Mouse (Mus musculus) hindbrain, embryonic 10.5 days (tissue): ENCODE results near the gene Sipa1l1. TPM values are rescaled to one million over a fixed set of nuclear protein-coding genes. Genes with fewer than 3 reads are reported as not detected.

Source experiments
- DNase-seq: peaks from one replicate; pipeline ENCODE4 v3.0.0-alpha.2; 2017; ENCODE audit warnings: low spot score
- H3K27ac ChIP-seq: fragments of 300-500 bp; sonication (generic); 2 replicates; pipeline ENCODE4 v1.5.1; 2016; ENCODE audit warnings: mild to moderate bottlenecking, moderate library complexity
- H3K27me3 ChIP-seq: fragments of 300-500 bp; sonication (generic); 2 replicates; pipeline ENCODE4 v1.6.1; 2016; ENCODE audit warnings: mild to moderate bottlenecking; ENCODE audit not compliant: poor library complexity, insufficient read depth, severe bottlenecking
- H3K36me3 ChIP-seq: fragments of 300-500 bp; sonication (generic); 2 replicates; pipeline ENCODE4 v1.6.1; 2016; ENCODE audit warnings: mild to moderate bottlenecking, moderate library complexity
- H3K4me1 ChIP-seq: fragments of 300-500 bp; sonication (generic); replicated peaks from 2 replicates; pipeline ENCODE4 v1.6.1; 2016; ENCODE audit warnings: mild to moderate bottlenecking
- H3K4me3 ChIP-seq: fragments of 300-500 bp; sonication (generic); 2 replicates; pipeline ENCODE4 v1.5.1; 2016; ENCODE audit warnings: mild to moderate bottlenecking, moderate library complexity
- H3K9me3 ChIP-seq: fragments of 300-500 bp; sonication (generic); 2 replicates; pipeline ENCODE4 v1.6.1; 2016; ENCODE audit warnings: mild to moderate bottlenecking, moderate library complexity
- WGBS: fragments of 180-500 bp; shearing (Covaris S2); methylation state at CpG from one replicate; pipeline ENCODE4 v1.1.7; 2016; 5-methylcytosine and 5-hydroxymethylcytosine counted together
- polyA plus RNA-seq: library from polyadenylated mRNA; unstranded; fragments of >200 nt; fragmentation: Nextera tagmentation; extraction: Ambion mirVana; gene quantifications from 2 replicates; pipeline ENCODE4 v1.2.1, GENCODE M21; 2016

Gene Sipa1l1
- polyA plus RNA-seq, 1 experiment from 2014 or later: 26.0 TPM

- 96% methylated on average over 8 of the region's 8 CpGs for WGBS
- H3K9me3 ChIP-seq: no peaks in the 10 kb centered on the region
Observed at GRCm38 (mm10) chr12:82341181-82341580, 172.1 kb downstream of the Sipa1l1 start.

GRCm38 (mm10) chr12:82341696-82342095 lies 172.6 kb downstream of the Sipa1l1 start:
- peaks cover 12% of the 10 kb centered on the region for H3K4me1 ChIP-seq
- no peak overlapping the region for H3K4me3 ChIP-seq
- H3K9me3 ChIP-seq: no peaks in the 10 kb centered on the region
- 96% methylated on average over 9 of the region's 9 CpGs for WGBS
- peaks cover 25% of the 10 kb centered on the region for H3K36me3 ChIP-seq
- DNase-seq: no peak
- H3K27ac ChIP-seq: no peak overlapping the region
- H3K27me3 ChIP-seq: no peaks in the 10 kb centered on the region

More at GRCm38 (mm10) chr12:82341181-82341580, 172.1 kb downstream of the Sipa1l1 start:
- peaks cover 25% of the 10 kb centered on the region for H3K36me3 ChIP-seq
- no peak overlapping the region for H3K27ac ChIP-seq
- DNase-seq: no peak
- H3K4me1 ChIP-seq: peaks cover 12% of the 10 kb centered on the region
- no peaks in the 10 kb centered on the region for H3K27me3 ChIP-seq
- H3K4me3 ChIP-seq: no peak overlapping the region

- no peak for DNase-seq
- WGBS: 96% methylated on average over 11 of the region's 11 CpGs
- Histone ChIP-seq H3K27ac (no peak overlapping the region), H3K9me3 (no peaks in the 10 kb centered on the region), H3K4me1 (peaks cover 9% of the 10 kb centered on the region), H3K36me3 (no peaks in the 10 kb centered on the region), H3K4me3 (no peak overlapping the region), H3K27me3 (no peaks in the 10 kb centered on the region)
Observed at GRCm38 (mm10) chr12:82350082-82350481, 181.0 kb downstream of the Sipa1l1 start.

GRCm38 (mm10) chr12:82350891-82351290 lies 181.8 kb downstream of the Sipa1l1 start:
- no peak overlapping the region for H3K27ac ChIP-seq
- no peaks in the 10 kb centered on the region for H3K36me3 ChIP-seq
- WGBS: 82% methylated on average over 6 of the region's 6 CpGs
- H3K9me3 ChIP-seq: no peaks in the 10 kb centered on the region
- H3K27me3 ChIP-seq: no peaks in the 10 kb centered on the region
- no peak for DNase-seq
- H3K4me3 ChIP-seq: no peak overlapping the region
- H3K4me1 ChIP-seq: peaks cover 13% of the 10 kb centered on the region

GRCm38 (mm10) chr12:82353660-82354059 lies 184.5 kb downstream of the Sipa1l1 start:
- no peak for DNase-seq
- WGBS: 83% methylated on average over 2 of the region's 2 CpGs
- Histone ChIP-seq H3K4me1 (peaks cover 13% of the 10 kb centered on the region), H3K27me3 (no peaks in the 10 kb centered on the region), H3K36me3 (peaks cover 15% of the 10 kb centered on the region), H3K4me3 (no peak overlapping the region), H3K27ac (no peak overlapping the region), H3K9me3 (no peaks in the 10 kb centered on the region)

GRCm38 (mm10) chr12:82355419-82356149 lies 186.5 kb downstream of the Sipa1l1 start:
- no peak overlapping the region for H3K27ac ChIP-seq
- H3K27me3 ChIP-seq: no peaks in the 10 kb centered on the region
- peaks cover 19% of the 10 kb centered on the region for H3K36me3 ChIP-seq
- DNase-seq: no peak
- peaks cover 9% of the 10 kb centered on the region for H3K4me1 ChIP-seq
- no peak overlapping the region for H3K4me3 ChIP-seq
- 78% methylated on average over 10 of the region's 10 CpGs for WGBS
- H3K9me3 ChIP-seq: no peaks in the 10 kb centered on the region

- Histone ChIP-seq H3K9me3 (no peaks in the 10 kb centered on the region), H3K36me3 (peaks cover 19% of the 10 kb centered on the region), H3K27me3 (no peaks in the 10 kb centered on the region), H3K27ac (no peak overlapping the region), H3K4me3 (no peak overlapping the region), H3K4me1 (peaks cover 5% of the 10 kb centered on the region)
- WGBS: 87% methylated on average over 2 of the region's 2 CpGs
- DNase-seq: no peak
Observed at GRCm38 (mm10) chr12:82356476-82356875, 187.4 kb downstream of the Sipa1l1 start.

GRCm38 (mm10) chr12:82357431-82357830 lies 188.3 kb downstream of the Sipa1l1 start:
- no peaks in the 10 kb centered on the region for H3K27me3 ChIP-seq
- H3K27ac ChIP-seq: no peak overlapping the region
- no peak for DNase-seq
- peaks cover 5% of the 10 kb centered on the region for H3K4me1 ChIP-seq
- H3K9me3 ChIP-seq: no peaks in the 10 kb centered on the region
- peaks cover 19% of the 10 kb centered on the region for H3K36me3 ChIP-seq
- WGBS: 87% methylated on average over 5 of the region's 5 CpGs
- H3K4me3 ChIP-seq: no peak overlapping the region

- Histone ChIP-seq H3K27me3 (no peaks in the 10 kb centered on the region), H3K9me3 (no peaks in the 10 kb centered on the region), H3K4me1 (0 out of 2 replicates have a peak, but pooled peaks cover 7% of the 10 kb centered on the region), H3K27ac (no peak overlapping the region), H3K36me3 (peaks cover 16% of the 10 kb centered on the region), H3K4me3 (no peak overlapping the region)
- DNase-seq: no peak
- 93% methylated on average over 9 of the region's 9 CpGs for WGBS
Observed at GRCm38 (mm10) chr12:82362796-82363195, 193.7 kb downstream of the Sipa1l1 start.

GRCm38 (mm10) chr12:82364186-82364585 lies 195.1 kb downstream of the Sipa1l1 start:
- Histone ChIP-seq H3K4me1 (peaks cover 9% of the 10 kb centered on the region; the same call in 1 of the 2 replicates), H3K27me3 (no peaks in the 10 kb centered on the region), H3K9me3 (no peaks in the 10 kb centered on the region), H3K27ac (no peak overlapping the region), H3K36me3 (peaks cover 4% of the 10 kb centered on the region; the same call in 1 of the 2 replicates), H3K4me3 (no peak overlapping the region)
- no peak for DNase-seq
- WGBS: 86% methylated on average over 7 of the region's 7 CpGs

- Histone ChIP-seq H3K9me3 (no peaks in the 10 kb centered on the region), H3K27ac (no peak overlapping the region), H3K27me3 (no peaks in the 10 kb centered on the region), H3K36me3 (peaks cover 4% of the 10 kb centered on the region; the same call in 1 of the 2 replicates), H3K4me3 (no peak overlapping the region), H3K4me1 (peaks cover 18% of the 10 kb centered on the region)
- no peak for DNase-seq
- WGBS: 73% methylated on average over 5 of the region's 5 CpGs
Observed at GRCm38 (mm10) chr12:82365276-82365875, 196.3 kb downstream of the Sipa1l1 start.

- 96% methylated on average over 6 of the region's 6 CpGs for WGBS
Observed at GRCm38 (mm10) chr12:82366754-82367153, 197.6 kb downstream of the Sipa1l1 start.

GRCm38 (mm10) chr12:82367345-82367744 lies 198.2 kb downstream of the Sipa1l1 start:
- WGBS: 93% methylated on average over 2 of the region's 2 CpGs
- Histone ChIP-seq H3K27ac (no peak overlapping the region), H3K36me3 (peaks cover 6% of the 10 kb centered on the region; the same call in 1 of the 2 replicates), H3K9me3 (no peaks in the 10 kb centered on the region), H3K4me3 (no peak overlapping the region), H3K27me3 (no peaks in the 10 kb centered on the region), H3K4me1 (peaks cover 24% of the 10 kb centered on the region)
- DNase-seq: no peak

More at GRCm38 (mm10) chr12:82366754-82367153, 197.6 kb downstream of the Sipa1l1 start:
- no peak for DNase-seq
- no peak overlapping the region for H3K27ac ChIP-seq
- H3K4me1 ChIP-seq: peaks cover 24% of the 10 kb centered on the region
- no peak overlapping the region for H3K4me3 ChIP-seq
- no peaks in the 10 kb centered on the region for H3K9me3 ChIP-seq
- no peaks in the 10 kb centered on the region for H3K27me3 ChIP-seq
- peaks cover 4% of the 10 kb centered on the region; the same call in 1 of the 2 replicates for H3K36me3 ChIP-seq
